Mouse (Mus musculus): ENCODE data around the gene Vmn1r85.

- TF ChIP-seq CTCF (conservative IDR thresholded peaks at IDR 0.05; ENCODE audit: insufficient read depth, insufficient read length, low read depth, low read length) (no peak), POLR2A (IDR thresholded peaks at IDR 0.05; ENCODE audit: low read depth, low read length) (peak; percentile 77)
These were observed 56.9 kb downstream of the Vmn1r85 start, which contains the start of gene Ube2m for GRCm38 (mm10) chr7:13037901-13038555.

Measured in kidney, adult 2 months (tissue).